11 mouse cellular contexts compared by ENCODE assay signal in the genomic region with DNA sequence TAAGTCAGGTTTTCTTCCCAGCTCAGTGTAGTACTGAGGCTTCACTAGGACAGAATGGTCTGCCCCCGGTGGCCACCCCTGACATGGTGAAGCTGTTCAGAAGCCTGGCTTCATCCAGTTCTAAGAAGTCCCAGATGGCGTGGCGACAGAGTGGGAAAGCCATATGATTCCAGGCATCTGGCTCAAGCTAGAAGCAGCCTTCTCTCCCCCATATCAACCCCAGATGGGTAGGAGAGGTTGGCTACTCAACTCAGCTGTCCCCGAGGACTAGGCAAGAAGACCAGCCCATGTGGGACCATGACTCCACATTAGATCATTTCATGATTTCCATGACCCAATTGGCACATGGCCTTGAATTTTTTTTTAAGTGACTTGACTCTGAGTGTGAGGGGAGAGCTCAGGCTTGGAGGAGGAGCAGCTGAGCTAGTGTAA. TPM values are rescaled to one million over a fixed set of nuclear protein-coding genes. Genes with fewer than 3 reads are reported as not detected.
DNase-seq lines count a peak whose midpoint lies in the region; ATAC-seq and TF ChIP-seq lines count a peak whose summit lies in the region.
"Had no signal": no experiment of that assay in that cellular context is flagged by ENCODE, and none has a peak within 500 bp of the region (broad histone marks: within the 10 kb centered on the region; RNA-seq: fewer than 3 reads in every experiment).

No protein-coding gene starts in this region.

- no peaks in the 10 kb centered on the region for H3K9me3 ChIP-seq in lung, postnatal 0 days (ENCODE audit: low read length)
- H3K9me3 ChIP-seq in embryonic facial prominence, embryonic 10.5 days, result no peaks in the 10 kb centered on the region
- H3K9me3 ChIP-seq: G1E; hindbrain, embryonic 12.5 days had no signal

- no peaks in the 10 kb centered on the region for H3K4me1 ChIP-seq in lung, postnatal 0 days (ENCODE audit: insufficient read depth, low read depth, low read length)
- H3K4me1 ChIP-seq in embryonic facial prominence, embryonic 10.5 days, result peaks cover 9% of the 10 kb centered on the region

- peak; percentile 91 for ATAC-seq in lung, postnatal 0 days
- ATAC-seq in monocyte, adult 5-6 weeks (replicated peaks; ENCODE audit: insufficient number of reproducible peaks, low FRiP score, low TSS enrichment, poor library complexity, severe bottlenecking), result no peak

- TF ChIP-seq EP300 in lung, postnatal 0 days (IDR thresholded peaks at IDR 0.05), result no peak

- peak; percentile 49 for DNase-seq in gastrocnemius, postnatal 14 days
- no peak for DNase-seq in gastrocnemius, postnatal 10 days
- DNase-seq in lung, postnatal 0 days (ENCODE audit: low spot score), result peak; percentile 82
- DNase-seq in lung, adult 18-20 months, result no peak
- DNase-seq in embryonic facial prominence, embryonic 10.5 days (ENCODE audit: low spot score), result peak; percentile 30
- no peak for DNase-seq in layer of hippocampus, adult 18-20 months (ENCODE audit: low spot score in 2 of 2)

- H3K27me3 ChIP-seq in lung, postnatal 0 days (replicated peaks; ENCODE audit: insufficient read depth, low read length), result no peaks in the 10 kb centered on the region
- no peaks in the 10 kb centered on the region for H3K27me3 ChIP-seq in embryonic facial prominence, embryonic 10.5 days (replicated peaks; ENCODE audit: low read depth, poor library complexity, severe bottlenecking)
- no peaks in the 10 kb centered on the region for H3K27me3 ChIP-seq in myocyte (ENCODE audit: control insufficient read depth, insufficient read depth, insufficient read length)
- H3K27me3 ChIP-seq: hindbrain, embryonic 12.5 days had no signal

- 79% methylated on average over 4 of the region's 4 CpGs for WGBS in lung, postnatal 0 days
- 79% methylated on average over 4 of the region's 4 CpGs for whole genome bisulfite sequencing in embryonic facial prominence, embryonic 10.5 days

- H3K79me2 ChIP-seq in myocyte (ENCODE audit: control insufficient read depth, insufficient read depth), result peaks cover 27% of the 10 kb centered on the region

- H3K27ac ChIP-seq in lung, postnatal 0 days (ENCODE audit: low read length), result no peak overlapping the region
- H3K27ac ChIP-seq in embryonic facial prominence, embryonic 10.5 days (replicated peaks), result no peak overlapping the region
- H3K27ac ChIP-seq: macrophage had no signal

- no peak overlapping the region for H3ac ChIP-seq in myocyte (ENCODE audit: control insufficient read depth, insufficient read length)

- no peak for TF ChIP-seq POLR2A in myocyte (IDR thresholded peaks at IDR 0.05; ENCODE audit: insufficient read length, low read depth)

- 0 out of 2 replicates have a peak, but pooled peaks cover 5% of the 10 kb centered on the region for H3K36me3 ChIP-seq in lung, postnatal 0 days (ENCODE audit: insufficient read depth, low read length)
- peaks cover 94% of the 10 kb centered on the region for H3K36me3 ChIP-seq in embryonic facial prominence, embryonic 10.5 days (replicated peaks)
- H3K36me3 ChIP-seq in myocyte (ENCODE audit: control insufficient read depth, insufficient read depth), result peaks cover 30% of the 10 kb centered on the region
- H3K36me3 ChIP-seq: G1E had no signal

- TF ChIP-seq CTCF in lung, postnatal 0 days (IDR thresholded peaks at IDR 0.05), result peak; percentile 58

- no peak overlapping the region for H3K4me2 ChIP-seq in lung, postnatal 0 days (replicated peaks; ENCODE audit: low read depth, low read length)
- peak overlapping the region; percentile 3 for H3K4me2 ChIP-seq in myocyte (ENCODE audit: low read depth)
- H3K4me2 ChIP-seq: hindbrain, embryonic 12.5 days had no signal

- no peak overlapping the region for H3K4me3 ChIP-seq in lung, postnatal 0 days (ENCODE audit: low read depth, low read length)
- H3K4me3 ChIP-seq in embryonic facial prominence, embryonic 10.5 days, result no peak overlapping the region
- no peak overlapping the region for H3K4me3 ChIP-seq in myocyte
- H3K4me3 ChIP-seq: hindbrain, embryonic 12.5 days had no signal

- intact Hi-C loops in gastrocnemius, postnatal 14 days (cut with DNase I; ENCODE audit: low total_unique reads), result no loop called here

- no peak overlapping the region for H3K9ac ChIP-seq in lung, postnatal 0 days (replicated peaks; ENCODE audit: low read depth)
- H3K9ac ChIP-seq: hindbrain, embryonic 12.5 days had no signal

TF ChIP-seq in myocyte, 11 proteins besides CTCF, POLR2A, EP300 and RAD21:
- TF ChIP-seq TCF12 (IDR thresholded peaks at IDR 0.05; ENCODE audit: insufficient read depth, poor library complexity, severe bottlenecking), result no peak
- peak in 1 of 3 experiments; percentile 52 for TF ChIP-seq MYOD1 (IDR thresholded peaks at IDR 0.05; ENCODE audit: control insufficient read depth in 1 of 3, insufficient read length in 2 of 3, low read depth in 2 of 3)
- TF ChIP-seq USF1 (IDR thresholded peaks at IDR 0.05; ENCODE audit: low read depth), result no peak
- no peak for TF ChIP-seq CEBPB (IDR thresholded peaks at IDR 0.05; ENCODE audit: insufficient read depth, poor library complexity, severe bottlenecking)

RNA-seq across cellular contexts. Expression of gene Sh3pxd2b, which starts 27.5 kb away (rescaled TPM):
- total RNA-seq in gastrocnemius, postnatal 14 days (2021), result 10 to 100 TPM; 15.1 to 16.8 TPM
- 10 to 100 TPM; 25.1 to 32.5 TPM for total RNA-seq in gastrocnemius, postnatal 10 days (2021)
- 7.4 and 9.4 TPM in 2 replicates for polyA plus RNA-seq in lung, postnatal 0 days (2015; fragmentation: Nextera tagmentation; extraction: Ambion mirVana)
- polyA plus RNA-seq in embryonic facial prominence, embryonic 10.5 days (2016; fragmentation: Nextera tagmentation; extraction: Ambion mirVana), result 28.3 and 29.6 TPM in 2 replicates
- 22.3 TPM for polyA plus RNA-seq in myocyte (2012; fragmentation: generic; extraction: Trizol)
- total RNA-seq in layer of hippocampus, adult 18-20 months (2021), result 10 to 100 TPM; 10.0 to 12.0 TPM
- 0.49 TPM in 1 of 3 replicates, not detected in the others for total RNA-seq in monocyte, adult 5-6 weeks (2017)
- polyA plus RNA-seq: G1E had no signal

Comparison
In these comparisons a context has a peak if more than half of its experiments do, and no peak if none do; other contexts are left out.
1. DNase-seq: peak in gastrocnemius, postnatal 14 days (single experiment), lung, postnatal 0 days (single experiment) and embryonic facial prominence, embryonic 10.5 days (single experiment); none in gastrocnemius, postnatal 10 days (single experiment), lung, adult 18-20 months (0 of 2) and layer of hippocampus, adult 18-20 months (0 of 2).